Mouse (Mus musculus) CH12.LX (cell line): ENCODE measurements around the gene Adra2b.

Experiments
- E2F4 ChIP-seq: IDR thresholded peaks from 2 replicates; pipeline ENCODE4 v1.6.1; 2011; ENCODE audit warnings: low read depth, low read length, improper control_type of control experiment; ENCODE audit not compliant: insufficient replicate concordance
- ELF1 ChIP-seq: IDR thresholded peaks from 2 replicates; pipeline ENCODE4 v1.6.1; 2014; ENCODE audit warnings: low read depth, mild to moderate bottlenecking, inconsistent platforms, low read length, improper control_type of control experiment
- MAFK ChIP-seq: IDR thresholded peaks from 2 replicates; pipeline ENCODE4 v1.6.1; 2011; ENCODE audit warnings: low read length, improper control_type of control experiment; ENCODE audit not compliant: insufficient replicate concordance
- SIN3A ChIP-seq: IDR thresholded peaks from 2 replicates; pipeline ENCODE4 v1.6.1; 2012; ENCODE audit warnings: low read length, improper control_type of control experiment, inconsistent platforms
- USF2 ChIP-seq: conservative IDR thresholded peaks from 2 replicates; pipeline ENCODE4 v1.6.1; 2011; ENCODE audit warnings: low read depth, low read length, improper control_type of control experiment

GRCm38 (mm10) chr2:127390352-127390751 is 27.3 kb downstream of the Adra2b start:
- no peak for TF ChIP-seq SIN3A
- no peak for TF ChIP-seq E2F4
- no peak for TF ChIP-seq ELF1
- TF ChIP-seq MAFK, result no peak
- no peak for TF ChIP-seq USF2
